Mouse (Mus musculus) CD4-positive naive resting alpha-beta T cell, adult 57 days (primary cell): ENCODE data around the gene Srsf9. TPM values are rescaled to one million over a fixed set of nuclear protein-coding genes. Genes with fewer than 3 reads are reported as not detected.

ENCODE experiments used
- total RNA-seq: library from RNA; stranded (reverse); gene quantifications from one replicate; pipeline ENCODE4 v1.2.4, GENCODE M21; 2023

Gene Srsf9
- 35.0 TPM for total RNA-seq

DNA sequence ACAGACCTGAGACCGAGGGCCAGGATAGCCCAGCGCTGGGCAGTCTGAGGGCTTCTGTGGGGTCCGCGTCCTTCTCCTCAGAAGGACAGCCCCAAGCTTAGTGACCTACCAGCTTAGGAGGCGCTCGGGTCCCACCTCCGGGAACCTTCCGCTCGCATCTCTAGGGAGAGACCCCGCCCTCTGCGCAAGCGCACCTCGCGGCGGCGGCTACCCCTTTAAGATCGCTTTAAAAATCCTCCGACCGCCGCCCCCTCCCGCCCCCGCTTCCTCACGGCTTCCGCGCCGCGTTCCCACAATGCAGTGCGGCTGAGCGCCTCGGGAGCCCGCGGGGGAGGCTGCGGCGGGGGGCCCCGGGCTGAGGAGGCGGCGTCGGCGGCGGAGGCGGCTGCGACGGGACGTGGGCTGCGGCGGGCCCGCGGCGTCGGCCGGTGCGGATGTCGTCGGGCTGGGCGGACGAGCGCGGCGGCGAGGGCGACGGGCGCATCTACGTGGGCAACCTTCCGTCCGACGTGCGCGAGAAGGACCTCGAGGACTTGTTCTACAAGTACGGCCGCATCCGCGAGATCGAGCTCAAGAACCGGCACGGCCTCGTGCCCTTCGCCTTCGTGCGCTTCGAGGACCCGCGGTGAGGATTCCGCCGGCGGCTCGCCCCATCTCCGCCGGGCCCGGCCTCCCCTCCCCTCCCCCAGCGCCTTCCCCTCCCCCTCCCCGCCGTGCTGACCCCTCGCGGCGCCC is at the start of gene Srsf9:
TSS of gene Srsf9 (plus strand) at position 303 of the 735 bp plus-strand sequence.

DNA sequence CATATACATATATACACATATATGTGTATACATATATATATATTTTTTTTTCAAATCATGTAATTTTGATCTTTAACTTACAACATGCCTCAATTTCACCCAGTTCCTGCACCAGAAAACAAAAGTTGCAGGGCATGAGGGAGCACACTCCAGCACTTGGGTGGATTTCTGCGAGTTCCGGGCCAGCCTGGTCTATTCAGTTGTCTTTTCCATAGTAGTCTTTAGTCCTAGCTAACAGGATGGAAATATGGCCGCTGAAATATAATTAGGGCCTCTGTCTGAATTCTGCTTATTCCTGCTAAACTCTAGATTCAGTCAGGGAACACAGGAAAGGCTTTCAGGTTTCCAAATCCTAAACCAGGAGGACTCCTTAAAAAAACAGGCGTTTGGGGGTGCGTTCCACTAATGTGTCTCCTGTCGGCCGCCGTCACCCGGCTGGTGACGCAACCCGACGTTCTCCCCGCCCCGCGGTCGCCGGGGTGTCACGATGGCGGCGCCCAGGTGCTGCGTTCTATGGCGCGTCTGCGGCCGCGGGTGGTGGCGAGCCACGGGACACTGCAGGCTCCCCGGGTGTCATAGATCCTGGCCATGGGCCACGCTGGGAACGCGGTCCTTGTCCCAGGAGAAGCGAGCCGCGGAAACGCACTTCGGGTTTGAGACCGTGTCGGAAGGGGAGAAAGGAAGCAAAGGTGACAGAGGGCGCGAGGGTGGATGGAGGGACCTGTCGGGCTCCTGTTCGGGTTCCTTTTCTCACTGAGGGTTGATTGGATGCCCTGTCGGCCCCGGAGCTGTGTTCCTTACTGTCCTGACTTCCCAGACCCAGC is 47.5 kb upstream of the Srsf9 start, which contains the start of gene Coq5:
TSS of gene Coq5 (plus strand) at position 441 of the 824 bp plus-strand sequence.

DNA sequence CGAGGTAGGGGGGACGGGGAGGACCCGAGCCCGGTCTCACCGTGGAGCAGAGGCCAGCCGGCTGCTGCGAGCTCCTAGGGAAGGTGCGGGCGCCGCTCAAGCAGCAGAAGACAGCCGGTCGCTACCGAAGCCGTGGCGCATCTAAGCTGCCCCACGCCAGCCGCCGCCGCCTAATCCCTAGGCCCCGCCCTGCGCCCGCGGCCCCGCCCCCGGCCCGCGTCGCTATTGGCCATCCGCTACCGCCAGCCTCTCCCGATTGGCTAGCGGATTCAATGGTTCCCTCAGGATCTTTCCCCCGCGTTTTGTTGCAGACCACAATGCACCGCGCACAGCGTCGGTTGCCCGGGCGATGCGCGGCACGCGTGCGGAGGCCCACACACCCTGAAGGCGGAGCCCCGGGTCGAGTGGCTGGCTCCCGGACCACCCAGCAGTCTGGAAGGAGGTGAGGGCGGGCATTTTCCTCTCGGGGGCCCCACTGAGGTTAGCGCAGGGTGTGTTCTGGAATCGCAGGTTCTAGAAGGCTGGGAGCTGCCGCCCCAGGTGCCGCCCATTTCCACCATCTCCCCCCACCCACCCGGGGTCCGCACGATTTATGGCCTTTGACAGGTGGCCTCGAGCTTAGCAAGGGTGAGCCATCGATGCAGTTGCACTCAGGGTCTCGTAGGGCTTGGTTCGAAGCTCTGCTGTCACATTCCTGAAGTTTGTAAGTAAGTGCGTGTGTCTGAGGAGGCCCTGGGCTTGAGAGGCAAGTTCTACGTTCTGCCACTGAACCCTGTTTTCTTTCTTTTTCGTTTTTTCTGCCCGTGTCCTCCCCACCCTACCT is 26.0 kb upstream of the Srsf9 start, which contains the start of gene Dynll1:
TSS of gene Dynll1 (minus strand) at position 208 of the 823 bp plus-strand sequence.

DNA sequence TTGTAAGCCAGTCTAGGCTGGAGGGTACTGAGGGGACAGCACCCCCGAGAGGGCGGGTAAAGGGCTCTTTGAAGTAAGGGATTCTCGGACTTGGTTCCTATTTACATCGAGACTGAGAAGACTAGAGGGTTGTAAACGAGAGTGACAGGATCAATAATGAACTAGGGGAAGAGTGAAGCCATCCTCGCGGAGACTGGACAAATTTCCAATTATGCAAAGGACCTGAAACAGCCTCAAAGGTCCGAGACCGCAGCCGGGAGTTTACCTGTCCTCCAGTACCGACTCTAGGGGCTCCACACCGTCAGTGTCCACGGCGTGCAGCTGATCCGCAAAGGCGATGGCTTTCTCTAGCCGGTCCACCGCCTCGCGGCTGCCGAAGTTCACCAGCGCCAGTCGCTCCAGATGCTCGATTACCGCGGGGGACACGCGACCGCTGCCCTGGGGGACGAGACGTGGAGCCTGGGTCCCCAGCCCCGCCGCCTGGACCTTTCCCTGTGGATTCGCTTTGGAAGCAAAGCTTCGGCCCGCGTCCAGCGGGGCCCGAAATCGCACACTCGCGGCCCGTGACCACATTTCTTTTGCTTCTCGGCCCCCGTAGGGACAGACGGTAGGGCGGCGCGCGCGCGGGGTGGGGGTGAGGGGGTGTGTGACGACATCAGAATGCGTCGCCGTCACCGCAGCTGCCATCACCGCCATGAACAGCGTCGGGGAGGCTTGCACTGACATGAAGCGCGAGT is 13.8 kb downstream of the Srsf9 start, which contains the start of the genes Gatc and Triap1:
TSS of gene Gatc (minus strand) at position 602 of the 737 bp plus-strand sequence.
TSS of gene Triap1 (plus strand) at position 649 of the 737 bp plus-strand sequence.

DNA sequence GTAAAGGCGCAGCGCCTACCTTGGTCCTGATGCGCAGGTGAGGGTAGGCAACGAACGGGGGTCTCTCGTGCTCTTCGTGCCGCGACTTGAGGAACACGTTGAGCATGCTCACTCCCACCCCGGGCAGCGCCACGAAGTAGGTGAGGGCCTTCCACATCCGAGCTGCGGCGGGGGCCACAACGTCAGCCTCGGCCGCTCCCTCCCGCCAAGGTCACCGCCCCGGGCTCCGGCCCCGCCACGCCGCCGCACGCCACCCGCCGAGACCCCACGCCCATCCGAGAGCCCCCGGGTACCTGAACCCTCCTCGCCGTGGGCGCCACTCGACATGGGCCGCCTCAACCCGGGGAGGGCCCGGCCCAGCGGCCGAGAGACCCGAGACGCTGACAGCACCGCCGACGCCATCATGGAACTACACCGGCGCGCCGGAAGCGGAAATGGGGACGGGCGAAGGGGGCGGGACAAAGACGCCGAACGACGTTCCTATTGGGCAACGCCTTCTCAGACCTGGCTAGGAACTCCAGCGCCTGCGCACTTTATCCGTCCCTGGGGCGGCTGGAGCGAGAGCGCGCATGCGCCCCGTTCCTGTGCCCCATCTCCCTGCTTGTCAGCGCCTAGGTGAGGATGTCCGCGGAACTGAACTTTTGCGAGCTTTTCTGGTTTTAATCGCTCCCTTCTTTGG is 21.7 kb downstream of the Srsf9 start, which contains the start of gene Cox6a1:
TSS of gene Cox6a1 (minus strand) at position 436 of the 679 bp plus-strand sequence.

Other genes starting within 250 kb of the Srsf9 start
- not detected for gene Gm10401, start 228.9 kb upstream of the Srsf9 start, total RNA-seq
- 28.5 TPM for gene Acads, start 207.8 kb upstream of the Srsf9 start, total RNA-seq
- gene Unc119b, start 192.2 kb upstream of the Srsf9 start, total RNA-seq, result 32.5 TPM
- gene Mlec, start 169.0 kb upstream of the Srsf9 start, total RNA-seq, result 90.7 TPM
- gene Cabp1, start 132.8 kb upstream of the Srsf9 start, total RNA-seq, result 0.47 TPM
- 83.3 TPM for gene Pop5, start 91.3 kb upstream of the Srsf9 start, total RNA-seq
- 170 TPM for gene Rnf10, start 54.3 kb upstream of the Srsf9 start, total RNA-seq
- gene Coq5, start 47.5 kb upstream of the Srsf9 start, total RNA-seq, result 23.6 TPM
- 250 TPM for gene Dynll1, start 26.2 kb upstream of the Srsf9 start, total RNA-seq
- 5.1 TPM for gene Gatc, start 14.0 kb downstream of the Srsf9 start, total RNA-seq
- gene Triap1, start 14.0 kb downstream of the Srsf9 start, total RNA-seq, result 20.5 TPM
- 220 TPM for gene Cox6a1, start 21.8 kb downstream of the Srsf9 start, total RNA-seq
- not detected for gene Msi1, start 102.4 kb downstream of the Srsf9 start, total RNA-seq
- not detected for gene Pla2g1b, start 139.1 kb downstream of the Srsf9 start, total RNA-seq
- gene Sirt4, start 157.5 kb downstream of the Srsf9 start, total RNA-seq, result 11.7 TPM
- gene Pxn, start 179.5 kb downstream of the Srsf9 start, total RNA-seq, result 58.9 TPM
- gene Rplp0, start 232.3 kb downstream of the Srsf9 start, total RNA-seq, result 2,629 TPM
- gene Gcn1l1, start 238.1 kb downstream of the Srsf9 start, total RNA-seq, result 113 TPM